Mouse (Mus musculus): ENCODE measurements around the gene Pkd1.

DNA sequence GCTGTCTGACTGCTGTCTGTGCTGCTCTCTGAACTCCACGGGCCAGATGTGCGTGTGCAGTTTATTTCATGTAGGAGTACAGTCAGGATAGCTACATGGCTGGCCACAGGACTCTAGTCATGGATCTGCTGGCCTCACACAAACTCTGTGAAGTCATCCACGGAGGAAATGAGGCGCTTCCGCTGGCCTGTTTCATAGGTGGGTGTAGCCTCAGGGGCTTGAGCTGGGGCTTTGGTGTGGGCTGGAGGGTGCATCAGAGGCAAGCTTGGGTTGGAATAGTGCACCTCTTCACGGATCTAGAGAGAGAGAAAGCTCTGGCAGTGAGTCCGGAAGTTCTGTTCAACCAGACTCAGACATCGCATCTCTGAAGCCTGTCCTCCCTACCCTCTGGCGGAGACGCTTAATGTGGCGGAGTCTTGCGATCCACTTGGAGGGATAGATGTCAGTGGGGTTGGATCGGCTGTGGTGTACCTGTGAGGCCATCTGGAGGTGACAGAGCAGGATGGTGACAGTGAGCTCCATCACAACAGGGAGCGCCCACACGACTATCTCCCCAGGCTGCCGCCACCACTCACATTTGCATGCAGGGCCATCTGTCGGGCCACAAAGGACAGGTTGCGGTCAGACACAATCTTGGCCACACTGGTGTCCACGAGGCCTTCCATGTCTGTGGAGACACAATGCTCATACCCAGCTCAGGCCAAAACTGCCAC, 47.0 kb downstream of the Pkd1 start:
- no peak for TF ChIP-seq CTCF (IDR thresholded peaks at IDR 0.05; ENCODE audit: borderline replicate concordance, extremely low read depth, insufficient read depth, insufficient read length)
- TF ChIP-seq POLR2A (IDR thresholded peaks at IDR 0.05; ENCODE audit: borderline replicate concordance, extremely low read depth, insufficient read depth, insufficient read length, poor library complexity, severe bottlenecking): no peak

Data from brain, embryonic 14.5 days (tissue).